Mouse (Mus musculus) frontal cortex, postnatal 10 days (tissue): ENCODE data around the gene Nceh1.

Experiments
- DNase-seq, 2 experiments: peaks; one replicate each; pipeline ENCODE4 v3.0.0; 2022; ENCODE audit warnings: low spot score in 2 of 2, mixed read lengths in 1 of 2

Nceh1 gene

GRCm38 (mm10) chr3:27190865-27191264, 8.1 kb downstream of the Nceh1 start:
- DNase-seq = no peak

- DNase-seq = no peak
Observed at GRCm38 (mm10) chr3:27191856-27192255, 9.1 kb downstream of the Nceh1 start.

GRCm38 (mm10) chr3:27193844-27194317, 11.1 kb downstream of the Nceh1 start:
- DNase-seq = no peak

- no peak for DNase-seq
Observed at GRCm38 (mm10) chr3:27195153-27195552, 12.4 kb downstream of the Nceh1 start.

- DNase-seq = no peak
Observed at GRCm38 (mm10) chr3:27195573-27196227, 12.9 kb downstream of the Nceh1 start.

GRCm38 (mm10) chr3:27196529-27196928, 13.8 kb downstream of the Nceh1 start:
- no peak for DNase-seq

- DNase-seq = no peak
Observed at GRCm38 (mm10) chr3:27197816-27198215, 15.1 kb downstream of the Nceh1 start.

GRCm38 (mm10) chr3:27199120-27199519, 16.4 kb downstream of the Nceh1 start:
- no peak for DNase-seq

GRCm38 (mm10) chr3:27201728-27202411, 19.1 kb downstream of the Nceh1 start:
- no peak for DNase-seq

- DNase-seq = no peak
Observed at GRCm38 (mm10) chr3:27205068-27205467, 22.3 kb downstream of the Nceh1 start.

- no peak for DNase-seq
Observed at GRCm38 (mm10) chr3:27205514-27206220, 22.9 kb downstream of the Nceh1 start.

- no peak for DNase-seq
Observed at GRCm38 (mm10) chr3:27206221-27206560, 23.4 kb downstream of the Nceh1 start.

GRCm38 (mm10) chr3:27206577-27206976, 23.8 kb downstream of the Nceh1 start:
- DNase-seq = no peak

- no peak for DNase-seq
Observed at GRCm38 (mm10) chr3:27209707-27210106, 26.9 kb downstream of the Nceh1 start.

GRCm38 (mm10) chr3:27210271-27210670, 27.5 kb downstream of the Nceh1 start:
- DNase-seq = no peak

- no peak for DNase-seq
Observed at GRCm38 (mm10) chr3:27214016-27214816, 31.5 kb downstream of the Nceh1 start.

- no peak for DNase-seq
Observed at GRCm38 (mm10) chr3:27217331-27217730, 34.6 kb downstream of the Nceh1 start.

- no peak for DNase-seq
Observed at GRCm38 (mm10) chr3:27218604-27219003, 35.8 kb downstream of the Nceh1 start.

- DNase-seq = no peak
Observed at GRCm38 (mm10) chr3:27222052-27222451, 39.3 kb downstream of the Nceh1 start.

GRCm38 (mm10) chr3:27222488-27222887, 39.7 kb downstream of the Nceh1 start:
- no peak for DNase-seq

GRCm38 (mm10) chr3:27227629-27228453, 45.1 kb downstream of the Nceh1 start:
- no peak for DNase-seq
